Mouse (Mus musculus) kidney, adult 18-20 months (tissue): ENCODE measurements around the gene Rbms3.

ENCODE experiments used
- DNase-seq: peaks from one replicate; pipeline ENCODE4 v3.0.0; 2021

Gene Rbms3

GRCm38 (mm10) chr9:116556641-116557040, 1073.1 kb downstream of the Rbms3 start:
- no peak for DNase-seq

DNA sequence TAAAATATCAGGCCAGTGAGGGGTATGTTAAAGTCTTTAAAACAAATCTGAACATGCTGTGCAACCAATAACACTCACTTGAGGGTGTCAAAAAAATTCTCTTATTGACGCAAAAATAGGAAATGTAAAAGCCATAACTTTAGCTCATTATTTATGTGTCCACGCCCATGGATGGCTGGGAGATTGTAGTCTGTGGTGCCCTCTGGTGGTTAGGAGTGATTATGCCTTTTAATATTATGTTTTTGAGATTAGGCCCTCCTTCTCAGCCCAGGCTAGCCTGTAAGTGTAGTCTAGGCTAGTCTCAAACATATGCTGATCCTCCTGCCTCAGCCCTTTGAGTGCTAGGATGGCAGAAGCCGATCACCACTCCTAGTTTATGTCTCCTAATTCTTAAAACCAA, 1076.5 kb downstream of the Rbms3 start:
- no peak for DNase-seq

GRCm38 (mm10) chr9:116546156-116546555, 1083.6 kb downstream of the Rbms3 start:
- DNase-seq: no peak

- no peak for DNase-seq
Observed at GRCm38 (mm10) chr9:116542793-116543192, 1086.9 kb downstream of the Rbms3 start.

DNA sequence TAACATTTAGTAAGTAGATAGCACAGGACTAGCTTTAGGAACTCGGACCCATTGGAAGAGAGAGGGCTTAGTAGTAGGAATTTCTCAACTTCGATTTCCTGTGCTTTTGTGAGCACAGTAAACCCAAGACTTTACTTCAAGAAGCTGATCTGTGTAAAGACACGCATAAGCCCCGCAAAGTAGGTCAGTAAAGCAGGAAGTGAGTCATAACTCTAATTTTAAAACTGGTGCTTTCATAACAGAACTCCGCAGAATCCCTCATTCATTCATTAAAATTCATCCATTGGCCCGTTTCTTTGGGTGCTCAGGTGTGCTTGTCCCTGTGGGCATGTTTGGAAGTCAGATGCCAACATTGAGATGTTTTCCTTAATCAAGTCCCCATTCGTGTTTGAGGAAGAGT, 1087.7 kb downstream of the Rbms3 start:
- no peak for DNase-seq

DNA sequence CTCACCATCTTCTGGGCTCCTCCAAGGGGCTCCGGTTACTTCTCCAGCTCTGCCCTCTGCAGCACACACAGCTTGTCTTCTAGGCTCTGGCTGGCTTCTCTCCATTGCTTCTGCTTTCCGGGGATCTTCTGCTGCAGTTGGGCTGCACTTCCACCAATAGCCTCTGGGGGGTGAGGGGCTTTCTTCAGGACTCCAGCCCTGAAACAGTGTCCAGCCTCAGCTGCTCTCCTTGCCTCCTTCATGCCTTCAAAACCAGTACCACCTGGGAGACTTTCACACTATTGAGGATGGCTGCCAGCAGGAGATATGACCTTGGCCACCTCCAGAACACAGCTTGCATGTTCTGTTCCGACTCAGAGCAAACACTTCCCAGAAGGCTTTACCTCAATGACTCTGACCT, 1094.0 kb downstream of the Rbms3 start:
- DNase-seq: no peak

- no peak for DNase-seq
Observed at GRCm38 (mm10) chr9:116533381-116533780, 1096.3 kb downstream of the Rbms3 start.

- no peak for DNase-seq
Observed at GRCm38 (mm10) chr9:116531121-116531520, 1098.6 kb downstream of the Rbms3 start.

- no peak for DNase-seq
Observed at GRCm38 (mm10) chr9:116524386-116524785, 1105.3 kb downstream of the Rbms3 start.
